Mouse (Mus musculus) central nervous system, embryonic 18 days (tissue): ENCODE results near the gene Tmem44. TPM values are rescaled to one million over a fixed set of nuclear protein-coding genes. Genes with fewer than 3 reads are reported as not detected.

Experiments used
- polyA plus RNA-seq: library from polyadenylated mRNA; depleted of rRNA; stranded (reverse); fragments of >200 nt; gene quantifications from 2 replicates; pipeline ENCODE4 v1.2.3, GENCODE M21; 2012; rRNA removed

Tmem44 gene
- 148 and 170 TPM in 2 replicates for polyA plus RNA-seq

GRCm38 (mm10) chr16:30550748-30551192 is at the start of gene Tmem44:
Gene Tmem44 (minus strand): TSS chr16:30550842.

GRCm38 (mm10) chr16:30599491-30600268 is 49.0 kb upstream of the Tmem44 start, which contains the start of gene Fam43a:
Gene Fam43a (plus strand): TSS chr16:30599723.

GRCm38 (mm10) chr16:30587494-30588327 is 37.1 kb upstream of the Tmem44 start, which contains the start of gene Lsg1:
Gene Lsg1 (minus strand): TSS chr16:30587592.

Other genes with a start within 250 kb of the Tmem44 start
- 0.35 and 0.48 TPM in 2 replicates for gene Gp5, start 240.1 kb downstream of the Tmem44 start, polyA plus RNA-seq
- 39.1 and 41.2 TPM in 2 replicates for gene Atp13a3, start 144.9 kb downstream of the Tmem44 start, polyA plus RNA-seq
- 24.3 and 24.9 TPM in 2 replicates for gene Lsg1, start 36.8 kb upstream of the Tmem44 start, polyA plus RNA-seq
- gene Fam43a, start 48.9 kb upstream of the Tmem44 start, polyA plus RNA-seq = 7.5 and 9.1 TPM in 2 replicates